Mouse (Mus musculus): ENCODE results near the gene Rpl27a. TPM values are rescaled to one million over a fixed set of nuclear protein-coding genes. Genes with fewer than 3 reads are reported as not detected.
A peak's percentile ranks its signal among the peaks of the same experiment; 100 is the strongest.

The Rpl27a gene
- polyA plus RNA-seq, 1 experiment: 1,271 TPM

GRCm38 (mm10) chr7:109516500-109516899, 2.4 kb upstream of the Rpl27a start:
- H3K36me3 ChIP-seq (ENCODE audit: control insufficient read depth, insufficient read depth): peaks cover 8% of the 10 kb centered on the region
- no peak for TF ChIP-seq MYOD1 (IDR thresholded peaks at IDR 0.05; ENCODE audit: control insufficient read depth in 1 of 3, insufficient read length in 2 of 3, low read depth in 2 of 3)
- TF ChIP-seq TCF12 (IDR thresholded peaks at IDR 0.05; ENCODE audit: insufficient read depth, poor library complexity, severe bottlenecking): no peak
- no peak for TF ChIP-seq MAX (IDR thresholded peaks at IDR 0.05; ENCODE audit: low read depth)
- TF ChIP-seq TCF3 (IDR thresholded peaks at IDR 0.05; ENCODE audit: insufficient read length, low read depth): no peak
- no peak for TF ChIP-seq E2F4 (IDR thresholded peaks at IDR 0.05; ENCODE audit: insufficient read depth)
- TF ChIP-seq CEBPB (IDR thresholded peaks at IDR 0.05; ENCODE audit: insufficient read depth, poor library complexity, severe bottlenecking): no peak
- TF ChIP-seq POLR2AphosphoS2 (IDR thresholded peaks at IDR 0.05; ENCODE audit: insufficient read length, low read depth): no peak
- TF ChIP-seq POLR2A (IDR thresholded peaks at IDR 0.05; ENCODE audit: insufficient read length, low read depth): no peak
- no peak for TF ChIP-seq REST (IDR thresholded peaks at IDR 0.05; ENCODE audit: insufficient read depth, insufficient read length)
- no peak for TF ChIP-seq USF1 (IDR thresholded peaks at IDR 0.05; ENCODE audit: low read depth)
- no peak for TF ChIP-seq SRF (IDR thresholded peaks at IDR 0.05; ENCODE audit: control insufficient read depth, insufficient read length, low read depth)
- no peak for TF ChIP-seq MYOG (IDR thresholded peaks at IDR 0.05; ENCODE audit: control insufficient read depth in 1 of 3, insufficient read depth in 1 of 3, insufficient read length in 2 of 3, low read depth in 2 of 3)
- H3K27me3 ChIP-seq (ENCODE audit: control insufficient read depth, insufficient read depth, insufficient read length): no peaks in the 10 kb centered on the region
- H3K4me2 ChIP-seq (ENCODE audit: low read depth): no peak overlapping the region
- H3ac ChIP-seq (ENCODE audit: control insufficient read depth, insufficient read length): no peak overlapping the region
- H3K79me2 ChIP-seq (ENCODE audit: control insufficient read depth, insufficient read depth): peaks cover 25% of the 10 kb centered on the region
- H3K4me3 ChIP-seq: no peak overlapping the region

DNA sequence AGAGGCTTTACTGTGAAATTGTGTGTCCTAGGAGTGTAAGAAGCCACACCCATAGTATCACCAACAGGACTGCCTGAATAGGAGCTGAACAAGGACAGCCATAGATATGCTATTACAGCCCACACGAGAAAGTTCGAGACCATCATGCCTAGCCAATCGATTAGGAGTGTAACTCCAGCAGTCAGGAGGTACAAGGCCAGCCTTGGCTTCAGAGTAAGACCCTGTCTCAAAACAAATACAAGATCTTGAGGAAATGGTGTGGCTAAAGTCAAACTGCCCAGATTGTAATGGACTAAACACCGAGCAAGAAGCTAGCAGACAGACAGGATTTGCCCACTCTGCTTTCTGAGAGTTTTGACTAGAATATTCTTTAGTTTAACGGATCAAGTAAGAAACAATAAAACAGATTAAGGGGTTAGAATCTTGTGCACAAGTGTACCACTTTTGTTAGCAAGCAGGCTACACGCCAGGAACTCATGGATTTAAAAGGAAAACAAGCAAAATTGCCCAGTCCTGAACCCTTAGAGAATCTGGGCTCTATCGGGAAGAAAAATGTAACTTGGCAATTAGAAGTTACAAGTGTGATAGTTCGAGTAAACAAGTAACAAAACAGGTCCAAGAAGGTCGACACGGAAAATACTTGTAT, 788 bp upstream of the Rpl27a start:
- H3K4me2 ChIP-seq (ENCODE audit: low read depth): peak overlapping the region; percentile 83
- H3K36me3 ChIP-seq (ENCODE audit: control insufficient read depth, insufficient read depth): peaks cover 25% of the 10 kb centered on the region
- H3K4me3 ChIP-seq: peak overlapping the region; percentile 99
- H3ac ChIP-seq (ENCODE audit: control insufficient read depth, insufficient read length): peak overlapping the region; percentile 96
- TF ChIP-seq POLR2A (IDR thresholded peaks at IDR 0.05; ENCODE audit: insufficient read length, low read depth) (no peak), SRF (IDR thresholded peaks at IDR 0.05; ENCODE audit: control insufficient read depth, insufficient read length, low read depth) (no peak), MAX (IDR thresholded peaks at IDR 0.05; ENCODE audit: low read depth) (no peak), TCF12 (IDR thresholded peaks at IDR 0.05; ENCODE audit: insufficient read depth, poor library complexity, severe bottlenecking) (no peak), MYOD1 (IDR thresholded peaks at IDR 0.05; ENCODE audit: control insufficient read depth in 1 of 3, insufficient read length in 2 of 3, low read depth in 2 of 3) (no peak), E2F4 (IDR thresholded peaks at IDR 0.05; ENCODE audit: insufficient read depth) (no peak), CEBPB (IDR thresholded peaks at IDR 0.05; ENCODE audit: insufficient read depth, poor library complexity, severe bottlenecking) (no peak), REST (IDR thresholded peaks at IDR 0.05; ENCODE audit: insufficient read depth, insufficient read length) (no peak), TCF3 (IDR thresholded peaks at IDR 0.05; ENCODE audit: insufficient read length, low read depth) (no peak), POLR2AphosphoS2 (IDR thresholded peaks at IDR 0.05; ENCODE audit: insufficient read length, low read depth) (no peak), MYOG (IDR thresholded peaks at IDR 0.05; ENCODE audit: control insufficient read depth in 1 of 3, insufficient read depth in 1 of 3, insufficient read length in 2 of 3, low read depth in 2 of 3) (no peak), USF1 (IDR thresholded peaks at IDR 0.05; ENCODE audit: low read depth) (no peak)
- no peaks in the 10 kb centered on the region for H3K27me3 ChIP-seq (ENCODE audit: control insufficient read depth, insufficient read depth, insufficient read length)
- peaks cover 30% of the 10 kb centered on the region for H3K79me2 ChIP-seq (ENCODE audit: control insufficient read depth, insufficient read depth)

- TF ChIP-seq CEBPB (IDR thresholded peaks at IDR 0.05; ENCODE audit: insufficient read depth, poor library complexity, severe bottlenecking) (no peak), USF1 (IDR thresholded peaks at IDR 0.05; ENCODE audit: low read depth) (no peak), SRF (IDR thresholded peaks at IDR 0.05; ENCODE audit: control insufficient read depth, insufficient read length, low read depth) (no peak), TCF12 (IDR thresholded peaks at IDR 0.05; ENCODE audit: insufficient read depth, poor library complexity, severe bottlenecking) (no peak), MYOD1 (IDR thresholded peaks at IDR 0.05; ENCODE audit: control insufficient read depth in 1 of 3, insufficient read length in 2 of 3, low read depth in 2 of 3) (no peak), MYOG (IDR thresholded peaks at IDR 0.05; ENCODE audit: control insufficient read depth in 1 of 3, insufficient read depth in 1 of 3, insufficient read length in 2 of 3, low read depth in 2 of 3) (no peak), MAX (IDR thresholded peaks at IDR 0.05; ENCODE audit: low read depth) (no peak), POLR2AphosphoS2 (IDR thresholded peaks at IDR 0.05; ENCODE audit: insufficient read length, low read depth) (peak; percentile 38), POLR2A (IDR thresholded peaks at IDR 0.05; ENCODE audit: insufficient read length, low read depth) (peak; percentile 31), E2F4 (IDR thresholded peaks at IDR 0.05; ENCODE audit: insufficient read depth) (no peak), TCF3 (IDR thresholded peaks at IDR 0.05; ENCODE audit: insufficient read length, low read depth) (no peak), REST (IDR thresholded peaks at IDR 0.05; ENCODE audit: insufficient read depth, insufficient read length) (no peak)
- H3K36me3 ChIP-seq (ENCODE audit: control insufficient read depth, insufficient read depth): peaks cover 40% of the 10 kb centered on the region
- H3K4me3 ChIP-seq: peak overlapping the region; percentile 99
- H3K4me2 ChIP-seq (ENCODE audit: low read depth): peak overlapping the region; percentile 98
- H3K27me3 ChIP-seq (ENCODE audit: control insufficient read depth, insufficient read depth, insufficient read length): no peaks in the 10 kb centered on the region
- H3K79me2 ChIP-seq (ENCODE audit: control insufficient read depth, insufficient read depth): peaks cover 30% of the 10 kb centered on the region
- H3ac ChIP-seq (ENCODE audit: control insufficient read depth, insufficient read length): peak overlapping the region; percentile 96
Observed at GRCm38 (mm10) chr7:109519936-109520335, 989 bp downstream of the Rpl27a start.

DNA sequence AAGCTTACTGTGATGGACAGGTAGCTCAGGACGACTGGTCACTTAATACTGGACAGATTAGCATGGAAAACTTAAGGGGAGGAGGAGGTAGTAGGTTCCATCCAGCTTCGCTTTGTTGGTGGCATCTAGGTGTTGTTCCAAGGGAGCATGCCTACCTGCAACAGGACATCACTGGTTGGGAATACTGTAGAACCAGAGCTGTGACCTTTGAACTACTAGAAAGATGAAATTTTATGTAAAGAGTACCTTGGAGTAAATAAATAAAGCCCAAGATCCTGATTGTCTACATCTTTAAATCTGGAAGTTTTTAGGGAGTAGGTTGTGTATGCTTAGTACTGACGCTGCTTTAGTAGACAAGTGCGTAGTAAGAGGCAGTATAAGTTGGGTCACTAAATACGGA, 3.1 kb downstream of the Rpl27a start:
- TF ChIP-seq MAX (IDR thresholded peaks at IDR 0.05; ENCODE audit: low read depth): no peak
- TF ChIP-seq POLR2AphosphoS2 (IDR thresholded peaks at IDR 0.05; ENCODE audit: insufficient read length, low read depth): peak; percentile 41
- Histone ChIP-seq H3K4me3 (no peak overlapping the region), H3K4me2 (ENCODE audit: low read depth) (peak overlapping the region; percentile 98)

More for the DNA sequence above, 3.1 kb downstream of the Rpl27a start:
- no peaks in the 10 kb centered on the region for H3K27me3 ChIP-seq (ENCODE audit: control insufficient read depth, insufficient read depth, insufficient read length)
- peaks cover 30% of the 10 kb centered on the region for H3K79me2 ChIP-seq (ENCODE audit: control insufficient read depth, insufficient read depth)
- no peak overlapping the region for H3ac ChIP-seq (ENCODE audit: control insufficient read depth, insufficient read length)
- H3K36me3 ChIP-seq (ENCODE audit: control insufficient read depth, insufficient read depth): peaks cover 55% of the 10 kb centered on the region
